Mouse (Mus musculus) liver, adult 2 months (tissue): ENCODE data around the gene Riox1.

Experiments used
- CTCF ChIP-seq: fragments of 200-500 bp; IDR thresholded peaks from 2 replicates; pipeline ENCODE4 v1.5.1; 2011; ENCODE audit warnings: low read depth, low read length, control low read depth
- POLR2A ChIP-seq: fragments of 200-500 bp; IDR thresholded peaks from 2 replicates; pipeline ENCODE4 v1.6.1; 2011; ENCODE audit warnings: low read length, control low read depth; ENCODE audit not compliant: insufficient read depth; ENCODE audit errors: extremely low read depth

GRCm38 (mm10) chr12:83987583-83988441, 37.4 kb downstream of the Riox1 start, which contains the start of gene Acot2:
- TF ChIP-seq CTCF: peak; percentile 75
- 0 out of 2 replicates have a peak, but pooled peaks have one; percentile 30 for TF ChIP-seq POLR2A
